Mouse (Mus musculus) adrenal gland, adult 18-20 months (tissue): Measurements from ENCODE around the gene Capn11. TPM values are rescaled to one million over a fixed set of nuclear protein-coding genes. Genes with fewer than 3 reads are reported as not detected.

Experiments
- DNase-seq, 2 experiments: peaks; one replicate each; pipeline ENCODE4 v3.0.0; 2021 to 2022; ENCODE audit warnings: low spot score in 2 of 2
- total RNA-seq, 2 experiments: library from RNA; stranded (reverse); gene quantifications; 1 replicate in 1 of 2; 2 replicates in 1 of 2; pipeline ENCODE4 v1.2.3; 2021

Gene Capn11
- total RNA-seq, 2 experiments from 2014 or later: 0.19 to 0.40 TPM

- no peak for DNase-seq
Measured at GRCm38 (mm10) chr17:45600267-45600666, 58.9 kb downstream of the Capn11 start.

- peak; percentile 64 to 67 for DNase-seq
Measured at GRCm38 (mm10) chr17:45599446-45600242, 59.5 kb downstream of the Capn11 start, which contains the start of gene Slc29a1. Slc29a1 (minus strand) TSS chr17:45599606.

GRCm38 (mm10) chr17:45598891-45599290 is 60.2 kb downstream of the Capn11 start:
- no peak for DNase-seq

GRCm38 (mm10) chr17:45598376-45598775 is 60.7 kb downstream of the Capn11 start:
- no peak for DNase-seq

GRCm38 (mm10) chr17:45597787-45598186 is 61.3 kb downstream of the Capn11 start:
- no peak for DNase-seq

- DNase-seq: peak; percentile 72 to 73
Measured at GRCm38 (mm10) chr17:45596631-45597396, 62.3 kb downstream of the Capn11 start.

- DNase-seq: no peak
Measured at GRCm38 (mm10) chr17:45595736-45596390, 63.3 kb downstream of the Capn11 start.

- peak; percentile 77 to 85 for DNase-seq
Measured at GRCm38 (mm10) chr17:45594881-45595735, 64.0 kb downstream of the Capn11 start.

- DNase-seq: no peak
Measured at GRCm38 (mm10) chr17:45594195-45594594, 64.9 kb downstream of the Capn11 start.

GRCm38 (mm10) chr17:45593479-45593878 is 65.6 kb downstream of the Capn11 start:
- DNase-seq: no peak

GRCm38 (mm10) chr17:45592606-45593431 is 66.3 kb downstream of the Capn11 start:
- DNase-seq: peak in 1 of 2 experiments; percentile 53

GRCm38 (mm10) chr17:45591701-45592605 is 67.2 kb downstream of the Capn11 start:
- peak in 1 of 2 experiments; percentile 35 for DNase-seq

- no peak for DNase-seq
Measured at GRCm38 (mm10) chr17:45590410-45590809, 68.7 kb downstream of the Capn11 start.

GRCm38 (mm10) chr17:45589844-45590243 is 69.3 kb downstream of the Capn11 start:
- DNase-seq: peak in 1 of 2 experiments; percentile 51

GRCm38 (mm10) chr17:45589236-45589635 is 69.9 kb downstream of the Capn11 start:
- no peak for DNase-seq

GRCm38 (mm10) chr17:45588370-45588769 is 70.8 kb downstream of the Capn11 start:
- DNase-seq: no peak

- no peak for DNase-seq
Measured at GRCm38 (mm10) chr17:45586449-45586837, 72.7 kb downstream of the Capn11 start.

- DNase-seq: no peak
Measured at GRCm38 (mm10) chr17:45585725-45586448, 73.2 kb downstream of the Capn11 start.
